8 mouse cellular contexts compared by ENCODE assay signal in the genomic region with DNA sequence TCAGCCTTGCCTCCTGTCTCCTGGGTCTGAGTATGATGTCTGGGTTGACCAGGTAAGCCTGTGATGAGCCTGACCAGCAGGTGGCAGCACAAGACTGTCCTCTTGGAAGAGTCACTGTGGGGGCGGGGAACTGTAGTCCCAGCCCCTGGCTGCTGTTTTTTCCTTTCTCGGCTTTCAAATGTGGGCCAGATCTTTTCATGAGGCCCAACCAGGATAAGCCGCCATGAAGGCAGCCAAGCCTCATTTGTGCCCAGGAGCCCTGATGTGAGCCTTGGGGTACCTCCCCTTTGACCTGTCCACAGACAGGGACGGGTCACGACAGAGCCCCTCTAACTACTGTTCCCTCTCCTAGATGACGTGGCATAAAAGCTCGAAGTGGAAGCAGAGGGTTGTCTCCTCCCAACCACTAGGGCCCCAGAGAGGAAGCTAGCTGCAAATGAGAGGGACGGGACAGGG. TPM values are rescaled to one million over a fixed set of nuclear protein-coding genes. Genes with fewer than 3 reads are reported as not detected.
DNase-seq lines count a peak whose midpoint lies in the region; ATAC-seq and TF ChIP-seq lines count a peak whose summit lies in the region.

No protein-coding gene starts in this region.

- peak; percentile 97 for DNase-seq in CD4-positive, CD25-positive, alpha-beta regulatory T cell, adult 2 months (ENCODE audit: low read depth, low spot score)
- DNase-seq in fibroblast of lung, adult 2 months (ENCODE audit: low read depth) = peak; percentile 77
- DNase-seq in kidney, postnatal 25 days = peak; percentile 96 to 100
- DNase-seq in liver, embryonic 14.5 days (ENCODE audit: low read depth in 3 of 3, low spot score in 3 of 3) = peak; percentile 68 to 72 (median 70)
- DNase-seq in neural tube, embryonic 11.5 days (ENCODE audit: low spot score) = peak; percentile 94
- DNase-seq in stomach, postnatal 0 days (ENCODE audit: low spot score) = peak; percentile 95

- ATAC-seq in heart, embryonic 15.5 days (replicated peaks; ENCODE audit: insufficient number of reproducible peaks, insufficient read depth, low FRiP score, low read depth) = peak; percentile 59
- ATAC-seq in liver, embryonic 14.5 days (ENCODE audit: insufficient read depth) = peak; percentile 68
- ATAC-seq in neural tube, embryonic 11.5 days (ENCODE audit: insufficient read depth, low FRiP score, low TSS enrichment) = peak; percentile 58
- peak; percentile 70 for ATAC-seq in stomach, postnatal 0 days (ENCODE audit: low FRiP score, low TSS enrichment)

- H3K27me3 ChIP-seq in heart, embryonic 15.5 days = peaks cover 12% of the 10 kb centered on the region
- peaks cover 43% of the 10 kb centered on the region for H3K27me3 ChIP-seq in liver, embryonic 14.5 days (ENCODE audit: control insufficient read depth, insufficient read depth, low read length)
- peaks cover under 1% of the 10 kb centered on the region; the same call in 1 of the 2 replicates for H3K27me3 ChIP-seq in neural tube, embryonic 11.5 days (ENCODE audit: control insufficient read depth, insufficient read depth, low read length)
- no peaks in the 10 kb centered on the region for H3K27me3 ChIP-seq in stomach, postnatal 0 days (ENCODE audit: control insufficient read depth, insufficient read depth, low read length)

- H3K36me3 ChIP-seq in heart, embryonic 15.5 days = 0 out of 2 replicates have a peak, but pooled peaks cover 3% of the 10 kb centered on the region
- H3K36me3 ChIP-seq in liver, embryonic 14.5 days (replicated peaks; ENCODE audit: control insufficient read depth, insufficient read depth, low read depth) = no peaks in the 10 kb centered on the region
- H3K36me3 ChIP-seq in neural tube, embryonic 11.5 days (ENCODE audit: control insufficient read depth, insufficient read depth, low read length) = no peaks in the 10 kb centered on the region
- H3K36me3 ChIP-seq in stomach, postnatal 0 days (ENCODE audit: control insufficient read depth, insufficient read depth, low read length) = no peaks in the 10 kb centered on the region

- peak overlapping the region; percentile 57 for H3K9ac ChIP-seq in heart, embryonic 15.5 days
- no peak overlapping the region for H3K9ac ChIP-seq in liver, embryonic 14.5 days (replicated peaks)
- no peak overlapping the region; the same call in 1 of the 2 replicates for H3K9ac ChIP-seq in neural tube, embryonic 11.5 days (ENCODE audit: low read length)
- H3K9ac ChIP-seq in stomach, postnatal 0 days (ENCODE audit: low read length) = peak overlapping the region; percentile 45

- H3K4me2 ChIP-seq in heart, embryonic 15.5 days = peak overlapping the region; percentile 66
- H3K4me2 ChIP-seq in liver, embryonic 14.5 days (ENCODE audit: low read depth) = peak overlapping the region; percentile 45
- peak overlapping the region; percentile 88 for H3K4me2 ChIP-seq in neural tube, embryonic 11.5 days (ENCODE audit: low read depth)
- peak overlapping the region; percentile 91 for H3K4me2 ChIP-seq in stomach, postnatal 0 days (replicated peaks; ENCODE audit: low read depth)

- peaks cover 18% of the 10 kb centered on the region for H3K4me1 ChIP-seq in brown adipose tissue, adult 24 weeks (ENCODE audit: control insufficient read depth, insufficient read depth, insufficient read length, low read length)
- H3K4me1 ChIP-seq in heart, embryonic 15.5 days (replicated peaks) = peaks cover 68% of the 10 kb centered on the region
- 0 out of 4 replicates have a peak, but pooled peaks cover 0 to 4% of the 10 kb centered on the region in 2 experiments for H3K4me1 ChIP-seq in liver, embryonic 14.5 days (replicated peaks; ENCODE audit: control insufficient read depth in 2 of 2, insufficient read depth in 2 of 2, low read length in 1 of 2)
- peaks cover 14% of the 10 kb centered on the region for H3K4me1 ChIP-seq in neural tube, embryonic 11.5 days (ENCODE audit: control insufficient read depth, insufficient read depth, low read length)
- 0 out of 2 replicates have a peak, but pooled peaks cover 5% of the 10 kb centered on the region for H3K4me1 ChIP-seq in stomach, postnatal 0 days (replicated peaks; ENCODE audit: control insufficient read depth, insufficient read depth)

- H3K9me3 ChIP-seq in heart, embryonic 15.5 days (replicated peaks) = no peaks in the 10 kb centered on the region
- no peaks in the 10 kb centered on the region for H3K9me3 ChIP-seq in liver, embryonic 14.5 days (ENCODE audit: control insufficient read depth, low read length)
- H3K9me3 ChIP-seq in neural tube, embryonic 11.5 days (ENCODE audit: control insufficient read depth, low read length) = no peaks in the 10 kb centered on the region
- H3K9me3 ChIP-seq in stomach, postnatal 0 days (ENCODE audit: control insufficient read depth, low read length) = no peaks in the 10 kb centered on the region

- no peak for TF ChIP-seq EP300 in liver, embryonic 14.5 days (IDR thresholded peaks at IDR 0.05; ENCODE audit: low read depth)
- TF ChIP-seq EP300 in stomach, postnatal 0 days (optimal IDR thresholded peaks at IDR 0.05) = peak; percentile 80

- peak overlapping the region; percentile 36 for H3K4me3 ChIP-seq in brown adipose tissue, adult 24 weeks (ENCODE audit: insufficient read depth, low read depth, low read length)
- peak overlapping the region; percentile 32 for H3K4me3 ChIP-seq in heart, embryonic 15.5 days
- peak overlapping the region; percentile 17 to 22; a peak in 1 of 4 replicates for H3K4me3 ChIP-seq in liver, embryonic 14.5 days (ENCODE audit: insufficient read depth in 1 of 2, low read depth in 2 of 2, low read length in 2 of 2)
- H3K4me3 ChIP-seq in neural tube, embryonic 11.5 days (ENCODE audit: low read depth, low read length) = 0 out of 2 replicates have a peak overlapping the region, but pooled peaks have one; percentile 83
- no peak overlapping the region for H3K4me3 ChIP-seq in stomach, postnatal 0 days (ENCODE audit: low read depth, low read length)

- TF ChIP-seq CTCF in liver, embryonic 14.5 days (IDR thresholded peaks at IDR 0.05; ENCODE audit: low read depth) = peak; percentile 96
- peak; percentile 98 for TF ChIP-seq CTCF in stomach, postnatal 0 days (IDR thresholded peaks at IDR 0.05; ENCODE audit: low read depth)

- WGBS in heart, embryonic 15.5 days = 1% methylated on average over 8 of the region's 8 CpGs
- under 1% methylated on average over 8 of the region's 8 CpGs for WGBS in liver, embryonic 14.5 days (ENCODE audit: insufficient replicate concordance)
- under 1% methylated on average over 8 of the region's 8 CpGs for WGBS in neural tube, embryonic 11.5 days
- 2% methylated on average over 8 of the region's 8 CpGs for WGBS in stomach, postnatal 0 days

- peak overlapping the region; percentile 99 for H3K27ac ChIP-seq in brown adipose tissue, adult 24 weeks (replicated peaks; ENCODE audit: low read depth, low read length)
- H3K27ac ChIP-seq in heart, embryonic 15.5 days = peak overlapping the region; percentile 93
- no peak overlapping the region for H3K27ac ChIP-seq in liver, embryonic 14.5 days
- peak overlapping the region; percentile 54; the same call in 1 of the 2 replicates for H3K27ac ChIP-seq in neural tube, embryonic 11.5 days (ENCODE audit: low read depth, low read length)
- H3K27ac ChIP-seq in stomach, postnatal 0 days (replicated peaks) = peak overlapping the region; percentile 89

RNA-seq across cellular contexts. Expression of a gene that starts 3.7 kb away (rescaled TPM):
- polyA plus RNA-seq in brown adipose tissue, adult 24 weeks (2012; ENCODE audit: insufficient read depth, insufficient read length, missing spikeins) = 20.8 and 30.3 TPM in 2 replicates
- 315 and 319 TPM in 2 replicates for polyA plus RNA-seq in heart, embryonic 15.5 days (2015; fragmentation: Nextera tagmentation; extraction: Ambion mirVana)
- polyA plus RNA-seq in liver, embryonic 14.5 days (2012; rRNA removed) = 26.5 and 31.4 TPM in 2 replicates
- polyA plus RNA-seq in liver, embryonic 14.5 days (2014; fragmentation: Nextera tagmentation; extraction: Ambion mirVana) = 26.1 and 28.0 TPM in 2 replicates
- polyA plus RNA-seq in neural tube, embryonic 11.5 days (2014; fragmentation: Nextera tagmentation; extraction: Ambion mirVana) = 2,083 and 2,271 TPM in 2 replicates
- 532 and 573 TPM in 2 replicates for polyA plus RNA-seq in stomach, postnatal 0 days (2015; fragmentation: Nextera tagmentation; extraction: Ambion mirVana)

RNA-seq across cellular contexts. Expression of a gene that starts 9.4 kb away (rescaled TPM):
- 2.9 and 3.2 TPM in 2 replicates for polyA plus RNA-seq in brown adipose tissue, adult 24 weeks (2012; ENCODE audit: insufficient read depth, insufficient read length, missing spikeins)
- polyA plus RNA-seq in heart, embryonic 15.5 days (2015; fragmentation: Nextera tagmentation; extraction: Ambion mirVana) = 6.1 and 9.0 TPM in 2 replicates
- polyA plus RNA-seq in liver, embryonic 14.5 days (2012; rRNA removed) = 19.3 and 32.7 TPM in 2 replicates
- polyA plus RNA-seq in liver, embryonic 14.5 days (2014; fragmentation: Nextera tagmentation; extraction: Ambion mirVana) = 3.3 and 4.4 TPM in 2 replicates
- 5.8 and 6.6 TPM in 2 replicates for polyA plus RNA-seq in neural tube, embryonic 11.5 days (2014; fragmentation: Nextera tagmentation; extraction: Ambion mirVana)
- polyA plus RNA-seq in stomach, postnatal 0 days (2015; fragmentation: Nextera tagmentation; extraction: Ambion mirVana) = 7.4 and 8.5 TPM in 2 replicates

RNA-seq across cellular contexts. Expression of a gene that starts 44.6 kb away (rescaled TPM):
- polyA plus RNA-seq in brown adipose tissue, adult 24 weeks (2012; ENCODE audit: insufficient read depth, insufficient read length, missing spikeins) = 16.2 and 18.1 TPM in 2 replicates
- 36.2 and 39.9 TPM in 2 replicates for polyA plus RNA-seq in heart, embryonic 15.5 days (2015; fragmentation: Nextera tagmentation; extraction: Ambion mirVana)
- 5.5 and 9.8 TPM in 2 replicates for polyA plus RNA-seq in liver, embryonic 14.5 days (2012; rRNA removed)
- 15.2 and 15.5 TPM in 2 replicates for polyA plus RNA-seq in liver, embryonic 14.5 days (2014; fragmentation: Nextera tagmentation; extraction: Ambion mirVana)
- 58.8 and 60.0 TPM in 2 replicates for polyA plus RNA-seq in neural tube, embryonic 11.5 days (2014; fragmentation: Nextera tagmentation; extraction: Ambion mirVana)
- 34.9 and 36.9 TPM in 2 replicates for polyA plus RNA-seq in stomach, postnatal 0 days (2015; fragmentation: Nextera tagmentation; extraction: Ambion mirVana)

RNA-seq across cellular contexts. Expression of a gene that starts 44.6 kb away (rescaled TPM):
- 123 and 134 TPM in 2 replicates for polyA plus RNA-seq in brown adipose tissue, adult 24 weeks (2012; ENCODE audit: insufficient read depth, insufficient read length, missing spikeins)
- polyA plus RNA-seq in heart, embryonic 15.5 days (2015; fragmentation: Nextera tagmentation; extraction: Ambion mirVana) = 41.3 and 41.5 TPM in 2 replicates
- polyA plus RNA-seq in liver, embryonic 14.5 days (2012; rRNA removed) = 7.5 and 13.4 TPM in 2 replicates
- 19.3 and 20.0 TPM in 2 replicates for polyA plus RNA-seq in liver, embryonic 14.5 days (2014; fragmentation: Nextera tagmentation; extraction: Ambion mirVana)
- polyA plus RNA-seq in neural tube, embryonic 11.5 days (2014; fragmentation: Nextera tagmentation; extraction: Ambion mirVana) = 53.1 and 53.4 TPM in 2 replicates
- 41.8 and 42.8 TPM in 2 replicates for polyA plus RNA-seq in stomach, postnatal 0 days (2015; fragmentation: Nextera tagmentation; extraction: Ambion mirVana)

Comparison
In these comparisons a context has a peak if more than half of its experiments do, and no peak if none do; other contexts are left out.
1. H3K9ac ChIP-seq: peak in heart, embryonic 15.5 days (single experiment) and stomach, postnatal 0 days (single experiment); none in liver, embryonic 14.5 days (single experiment) and neural tube, embryonic 11.5 days (single experiment).
2. Peak in every context shown above with its lines, with median percentiles within 50 percentile points of each other: DNase-seq, ATAC-seq and H3K4me2 ChIP-seq.